Mouse (Mus musculus): ENCODE results near the gene Lamb1. TPM values are rescaled to one million over a fixed set of nuclear protein-coding genes. Genes with fewer than 3 reads are reported as not detected.

Lamb1 gene
- 21.5 and 25.5 TPM in 2 replicates for polyA plus RNA-seq (2015; fragmentation: Nextera tagmentation; extraction: Ambion mirVana)

GRCm38 (mm10) chr12:31265005-31265721 is at the start of gene Lamb1:
TSS of gene Lamb1 (plus strand) at chr12:31265234.
- no peaks in the 10 kb centered on the region for H3K9me3 ChIP-seq (ENCODE audit: control insufficient read depth, low read length)
- peaks cover 35% of the 10 kb centered on the region for H3K27me3 ChIP-seq (replicated peaks; ENCODE audit: control insufficient read depth, insufficient read depth, low read length)
- peak within 1 kb of the TSS; percentile 45 for H3K27ac ChIP-seq (ENCODE audit: low read length)
- peak; percentile 32 for ATAC-seq
- under 1% methylated on average over 37 of the region's 39 CpGs for WGBS
- peaks cover 8% of the 10 kb centered on the region for H3K4me1 ChIP-seq (replicated peaks; ENCODE audit: control insufficient read depth, insufficient read depth, low read length)
- H3K9ac ChIP-seq (replicated peaks; ENCODE audit: low read depth, low read length) = peak within 1 kb of the TSS; percentile 60
- peak within 1 kb of the TSS; percentile 83 for H3K4me2 ChIP-seq (ENCODE audit: low read length)
- peak within 1 kb of the TSS; percentile 55 for H3K4me3 ChIP-seq (replicated peaks; ENCODE audit: low read length)
- H3K36me3 ChIP-seq (ENCODE audit: control insufficient read depth, insufficient read depth) = no peaks in the 10 kb centered on the region

DNA sequence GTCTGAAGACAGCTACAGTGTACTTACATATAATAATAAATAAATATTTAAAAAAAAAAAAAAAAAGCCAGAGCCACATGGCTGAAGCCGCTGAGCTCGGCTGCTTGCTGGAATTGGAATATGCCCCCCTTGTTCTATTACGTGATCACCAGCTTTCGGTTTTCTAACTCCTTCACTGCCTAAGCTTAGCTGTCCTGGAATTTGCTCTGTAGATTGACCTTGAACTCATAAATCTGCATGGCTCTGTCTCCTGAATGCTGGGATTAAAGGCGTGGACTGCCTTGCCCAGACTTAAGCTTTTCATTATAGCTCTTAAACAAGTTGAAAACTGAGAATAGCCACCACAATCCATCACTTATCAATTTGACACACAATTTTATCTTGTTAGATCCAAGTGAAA is 47.8 kb upstream of the Lamb1 start:
- Histone ChIP-seq H3K9ac (replicated peaks; ENCODE audit: low read depth, low read length) (no peak overlapping the region), H3K4me1 (replicated peaks; ENCODE audit: control insufficient read depth, insufficient read depth, low read length) (peaks cover 11% of the 10 kb centered on the region), H3K4me3 (replicated peaks; ENCODE audit: low read length) (no peak overlapping the region), H3K36me3 (ENCODE audit: control insufficient read depth, insufficient read depth) (no peaks in the 10 kb centered on the region), H3K27ac (ENCODE audit: low read length) (no peak overlapping the region), H3K9me3 (ENCODE audit: control insufficient read depth, low read length) (no peaks in the 10 kb centered on the region), H3K27me3 (replicated peaks; ENCODE audit: control insufficient read depth, insufficient read depth, low read length) (no peaks in the 10 kb centered on the region), H3K4me2 (ENCODE audit: low read length) (no peak overlapping the region)
- WGBS = 91% methylated on average over 5 of the region's 5 CpGs
- no peak for ATAC-seq

GRCm38 (mm10) chr12:31218774-31219173 is 46.3 kb upstream of the Lamb1 start:
- ATAC-seq = no peak
- H3K27me3 ChIP-seq (replicated peaks; ENCODE audit: control insufficient read depth, insufficient read depth, low read length) = no peaks in the 10 kb centered on the region

GRCm38 (mm10) chr12:31221522-31221921 is 43.5 kb upstream of the Lamb1 start:
- Histone ChIP-seq H3K4me1 (replicated peaks; ENCODE audit: control insufficient read depth, insufficient read depth, low read length) (peaks cover 2% of the 10 kb centered on the region; the same call in 1 of the 2 replicates), H3K27ac (ENCODE audit: low read length) (no peak overlapping the region), H3K9ac (replicated peaks; ENCODE audit: low read depth, low read length) (no peak overlapping the region), H3K9me3 (ENCODE audit: control insufficient read depth, low read length) (no peaks in the 10 kb centered on the region), H3K36me3 (ENCODE audit: control insufficient read depth, insufficient read depth) (no peaks in the 10 kb centered on the region), H3K4me3 (replicated peaks; ENCODE audit: low read length) (no peak overlapping the region), H3K4me2 (ENCODE audit: low read length) (no peak overlapping the region), H3K27me3 (replicated peaks; ENCODE audit: control insufficient read depth, insufficient read depth, low read length) (no peaks in the 10 kb centered on the region)
- peak; percentile 80 for ATAC-seq
- 55% methylated on average over 6 of the region's 6 CpGs for WGBS

More at GRCm38 (mm10) chr12:31218774-31219173, 46.3 kb upstream of the Lamb1 start:
- Histone ChIP-seq H3K4me3 (replicated peaks; ENCODE audit: low read length) (no peak overlapping the region), H3K9me3 (ENCODE audit: control insufficient read depth, low read length) (no peaks in the 10 kb centered on the region), H3K4me1 (replicated peaks; ENCODE audit: control insufficient read depth, insufficient read depth, low read length) (peaks cover 7% of the 10 kb centered on the region), H3K27ac (ENCODE audit: low read length) (no peak overlapping the region), H3K36me3 (ENCODE audit: control insufficient read depth, insufficient read depth) (no peaks in the 10 kb centered on the region), H3K9ac (replicated peaks; ENCODE audit: low read depth, low read length) (no peak overlapping the region), H3K4me2 (ENCODE audit: low read length) (no peak overlapping the region)
- WGBS = 66% methylated on average over 3 of the region's 3 CpGs

GRCm38 (mm10) chr12:31222282-31222681 is 42.8 kb upstream of the Lamb1 start:
- 5% methylated on average over 2 of the region's 2 CpGs for WGBS
- Histone ChIP-seq H3K4me2 (ENCODE audit: low read length) (no peak overlapping the region), H3K9ac (replicated peaks; ENCODE audit: low read depth, low read length) (no peak overlapping the region), H3K36me3 (ENCODE audit: control insufficient read depth, insufficient read depth) (no peaks in the 10 kb centered on the region), H3K9me3 (ENCODE audit: control insufficient read depth, low read length) (no peaks in the 10 kb centered on the region), H3K27ac (ENCODE audit: low read length) (no peak overlapping the region), H3K4me3 (replicated peaks; ENCODE audit: low read length) (no peak overlapping the region), H3K4me1 (replicated peaks; ENCODE audit: control insufficient read depth, insufficient read depth, low read length) (peaks cover 2% of the 10 kb centered on the region; the same call in 1 of the 2 replicates), H3K27me3 (replicated peaks; ENCODE audit: control insufficient read depth, insufficient read depth, low read length) (no peaks in the 10 kb centered on the region)
- no peak for ATAC-seq

GRCm38 (mm10) chr12:31222741-31223140 is 42.3 kb upstream of the Lamb1 start:
- H3K4me2 ChIP-seq (ENCODE audit: low read length) = no peak overlapping the region
- 11% methylated on average over 3 of the region's 3 CpGs for WGBS
- H3K4me3 ChIP-seq (replicated peaks; ENCODE audit: low read length) = no peak overlapping the region
- no peaks in the 10 kb centered on the region for H3K27me3 ChIP-seq (replicated peaks; ENCODE audit: control insufficient read depth, insufficient read depth, low read length)
- no peaks in the 10 kb centered on the region for H3K9me3 ChIP-seq (ENCODE audit: control insufficient read depth, low read length)
- no peaks in the 10 kb centered on the region for H3K36me3 ChIP-seq (ENCODE audit: control insufficient read depth, insufficient read depth)
- H3K4me1 ChIP-seq (replicated peaks; ENCODE audit: control insufficient read depth, insufficient read depth, low read length) = peaks cover 2% of the 10 kb centered on the region; the same call in 1 of the 2 replicates
- ATAC-seq = no peak
- no peak overlapping the region for H3K27ac ChIP-seq (ENCODE audit: low read length)
- H3K9ac ChIP-seq (replicated peaks; ENCODE audit: low read depth, low read length) = no peak overlapping the region

- H3K4me2 ChIP-seq (ENCODE audit: low read length) = no peak overlapping the region
- peaks cover 2% of the 10 kb centered on the region; the same call in 1 of the 2 replicates for H3K4me1 ChIP-seq (replicated peaks; ENCODE audit: control insufficient read depth, insufficient read depth, low read length)
- no peaks in the 10 kb centered on the region for H3K9me3 ChIP-seq (ENCODE audit: control insufficient read depth, low read length)
- no peaks in the 10 kb centered on the region for H3K27me3 ChIP-seq (replicated peaks; ENCODE audit: control insufficient read depth, insufficient read depth, low read length)
- no peak for ATAC-seq
- H3K9ac ChIP-seq (replicated peaks; ENCODE audit: low read depth, low read length) = no peak overlapping the region
- no peak overlapping the region for H3K4me3 ChIP-seq (replicated peaks; ENCODE audit: low read length)
- no peak overlapping the region for H3K27ac ChIP-seq (ENCODE audit: low read length)
- no peaks in the 10 kb centered on the region for H3K36me3 ChIP-seq (ENCODE audit: control insufficient read depth, insufficient read depth)
- 30% methylated on average over 8 of the region's 8 CpGs for WGBS
Observed at GRCm38 (mm10) chr12:31225451-31225850, 39.6 kb upstream of the Lamb1 start.

GRCm38 (mm10) chr12:31227167-31227566 is 37.9 kb upstream of the Lamb1 start:
- Histone ChIP-seq H3K27ac (ENCODE audit: low read length) (no peak overlapping the region), H3K9me3 (ENCODE audit: control insufficient read depth, low read length) (no peaks in the 10 kb centered on the region), H3K27me3 (replicated peaks; ENCODE audit: control insufficient read depth, insufficient read depth, low read length) (no peaks in the 10 kb centered on the region), H3K36me3 (ENCODE audit: control insufficient read depth, insufficient read depth) (no peaks in the 10 kb centered on the region), H3K4me3 (replicated peaks; ENCODE audit: low read length) (no peak overlapping the region), H3K4me2 (ENCODE audit: low read length) (no peak overlapping the region), H3K9ac (replicated peaks; ENCODE audit: low read depth, low read length) (no peak overlapping the region), H3K4me1 (replicated peaks; ENCODE audit: control insufficient read depth, insufficient read depth, low read length) (peaks cover 2% of the 10 kb centered on the region; the same call in 1 of the 2 replicates)
- 86% methylated on average over 3 of the region's 3 CpGs for WGBS
- no peak for ATAC-seq

- no peak overlapping the region for H3K4me2 ChIP-seq (ENCODE audit: low read length)
- no peaks in the 10 kb centered on the region for H3K27me3 ChIP-seq (replicated peaks; ENCODE audit: control insufficient read depth, insufficient read depth, low read length)
- no peaks in the 10 kb centered on the region for H3K9me3 ChIP-seq (ENCODE audit: control insufficient read depth, low read length)
- WGBS = 59% methylated on average over 7 of the region's 7 CpGs
- no peaks in the 10 kb centered on the region for H3K36me3 ChIP-seq (ENCODE audit: control insufficient read depth, insufficient read depth)
- H3K9ac ChIP-seq (replicated peaks; ENCODE audit: low read depth, low read length) = no peak overlapping the region
- no peaks in the 10 kb centered on the region for H3K4me1 ChIP-seq (replicated peaks; ENCODE audit: control insufficient read depth, insufficient read depth, low read length)
- H3K4me3 ChIP-seq (replicated peaks; ENCODE audit: low read length) = no peak overlapping the region
- no peak for ATAC-seq
- no peak overlapping the region for H3K27ac ChIP-seq (ENCODE audit: low read length)
Observed at GRCm38 (mm10) chr12:31228878-31229277, 36.2 kb upstream of the Lamb1 start.

All from forebrain, embryonic 16.5 days (tissue).